Mouse (Mus musculus): ENCODE results near the gene Gm49358. TPM values are rescaled to one million over a fixed set of nuclear protein-coding genes. Genes with fewer than 3 reads are reported as not detected.

Gm49358 gene
- polyA plus RNA-seq, 1 experiment, result not detected

- no peak for TF ChIP-seq CTCF (IDR thresholded peaks at IDR 0.05; ENCODE audit: extremely low read depth, insufficient read depth, insufficient read length, insufficient replicate concordance)
- TF ChIP-seq POLR2A (IDR thresholded peaks at IDR 0.05; ENCODE audit: low read depth, low read length), result no peak
- 88% methylated on average over 6 of the region's 6 CpGs for WGBS
- DNase-seq (ENCODE audit: low read depth in 1 of 2, low spot score in 2 of 2), result no peak
- H3K4me1 ChIP-seq (ENCODE audit: control insufficient read depth, insufficient read depth, insufficient read length), result no peaks in the 10 kb centered on the region
- H3K4me3 ChIP-seq (ENCODE audit: extremely low read depth, insufficient read depth, insufficient read length), result no peak overlapping the region
- no peaks in the 10 kb centered on the region for H3K27me3 ChIP-seq (ENCODE audit: control insufficient read depth, insufficient read depth, low read length)
- H3K36me3 ChIP-seq (ENCODE audit: control insufficient read depth, insufficient read depth, low read length), result no peaks in the 10 kb centered on the region
- no peak overlapping the region for H3K27ac ChIP-seq (ENCODE audit: insufficient read depth, low read length)
Measured at GRCm38 (mm10) chr10:86852160-86852559, 88.4 kb downstream of the Gm49358 start.

- Histone ChIP-seq H3K36me3 (ENCODE audit: control insufficient read depth, insufficient read depth, low read length) (no peaks in the 10 kb centered on the region), H3K4me1 (ENCODE audit: control insufficient read depth, insufficient read depth, insufficient read length) (no peaks in the 10 kb centered on the region), H3K27ac (ENCODE audit: insufficient read depth, low read length) (no peak overlapping the region), H3K4me3 (ENCODE audit: extremely low read depth, insufficient read depth, insufficient read length) (no peak overlapping the region), H3K27me3 (ENCODE audit: control insufficient read depth, insufficient read depth, low read length) (no peaks in the 10 kb centered on the region)
- 88% methylated on average over 3 of the region's 3 CpGs for WGBS
- no peak for DNase-seq (ENCODE audit: low read depth in 1 of 2, low spot score in 2 of 2)
- no peak for TF ChIP-seq POLR2A (IDR thresholded peaks at IDR 0.05; ENCODE audit: low read depth, low read length)
- TF ChIP-seq CTCF (IDR thresholded peaks at IDR 0.05; ENCODE audit: extremely low read depth, insufficient read depth, insufficient read length, insufficient replicate concordance), result no peak
Measured at GRCm38 (mm10) chr10:86853433-86853832, 89.7 kb downstream of the Gm49358 start.

DNA sequence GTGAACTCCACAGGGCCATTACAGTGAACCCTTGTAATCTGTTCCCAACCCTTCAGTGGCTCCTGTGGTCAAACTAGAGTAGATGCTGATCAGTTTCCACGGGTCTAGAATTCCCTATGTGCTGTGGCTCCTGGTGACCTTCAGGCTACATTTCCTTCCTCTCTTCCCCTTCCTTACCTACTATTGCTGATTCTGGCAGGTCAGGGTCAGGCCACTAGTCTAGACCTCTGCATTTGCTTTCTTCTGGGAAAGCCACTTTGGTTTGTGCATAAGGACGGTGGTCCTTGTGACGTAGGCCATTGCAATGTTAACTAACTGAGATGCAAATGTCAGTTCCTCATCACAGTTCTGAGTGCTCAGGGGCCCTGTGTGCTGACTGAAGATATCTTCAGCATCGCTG, 96.6 kb downstream of the Gm49358 start:
- 75% methylated on average over 4 of the region's 4 CpGs for WGBS
- H3K36me3 ChIP-seq (ENCODE audit: control insufficient read depth, insufficient read depth, low read length), result no peaks in the 10 kb centered on the region
- no peak overlapping the region for H3K4me3 ChIP-seq (ENCODE audit: extremely low read depth, insufficient read depth, insufficient read length)
- H3K27ac ChIP-seq (ENCODE audit: insufficient read depth, low read length), result no peak overlapping the region
- TF ChIP-seq CTCF (IDR thresholded peaks at IDR 0.05; ENCODE audit: extremely low read depth, insufficient read depth, insufficient read length, insufficient replicate concordance), result no peak
- no peak for TF ChIP-seq POLR2A (IDR thresholded peaks at IDR 0.05; ENCODE audit: low read depth, low read length)
- H3K27me3 ChIP-seq (ENCODE audit: control insufficient read depth, insufficient read depth, low read length), result no peaks in the 10 kb centered on the region
- no peaks in the 10 kb centered on the region for H3K4me1 ChIP-seq (ENCODE audit: control insufficient read depth, insufficient read depth, insufficient read length)
- DNase-seq (ENCODE audit: low read depth in 1 of 2, low spot score in 2 of 2), result no peak

- TF ChIP-seq CTCF (IDR thresholded peaks at IDR 0.05; ENCODE audit: extremely low read depth, insufficient read depth, insufficient read length, insufficient replicate concordance), result no peak
- no peak for TF ChIP-seq POLR2A (IDR thresholded peaks at IDR 0.05; ENCODE audit: low read depth, low read length)
- 87% methylated on average over 6 of the region's 6 CpGs for whole genome bisulfite sequencing
- Histone ChIP-seq H3K36me3 (ENCODE audit: control insufficient read depth, insufficient read depth, low read length) (no peaks in the 10 kb centered on the region), H3K4me3 (ENCODE audit: extremely low read depth, insufficient read depth, insufficient read length) (no peak overlapping the region), H3K27ac (ENCODE audit: insufficient read depth, low read length) (no peak overlapping the region), H3K4me1 (ENCODE audit: control insufficient read depth, insufficient read depth, insufficient read length) (no peaks in the 10 kb centered on the region), H3K27me3 (ENCODE audit: control insufficient read depth, insufficient read depth, low read length) (no peaks in the 10 kb centered on the region)
- no peak for DNase-seq (ENCODE audit: low read depth in 1 of 2, low spot score in 2 of 2)
Measured at GRCm38 (mm10) chr10:86862496-86862895, 98.7 kb downstream of the Gm49358 start.

DNA sequence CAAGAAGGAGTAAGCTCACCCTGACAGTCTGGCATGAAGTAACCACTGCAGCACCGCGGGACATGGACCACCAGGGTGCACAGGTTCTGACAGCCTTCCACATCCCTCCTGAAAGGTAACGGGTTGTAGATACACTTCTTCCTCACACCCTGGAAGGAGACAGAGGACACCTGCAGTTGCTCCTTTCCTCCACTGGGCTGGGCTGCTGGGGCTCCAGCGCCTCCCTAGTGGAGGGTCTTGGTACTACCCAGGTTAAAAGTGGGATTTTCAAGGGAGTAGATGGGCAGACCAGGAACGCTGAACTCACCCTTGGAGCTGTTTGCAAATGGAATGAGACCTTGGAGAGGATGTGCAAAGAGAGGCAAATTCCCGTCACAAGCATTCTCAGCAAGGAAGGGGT, 99.7 kb downstream of the Gm49358 start:
- DNase-seq (ENCODE audit: low read depth in 1 of 2, low spot score in 2 of 2), result no peak
- Histone ChIP-seq H3K36me3 (ENCODE audit: control insufficient read depth, insufficient read depth, low read length) (no peaks in the 10 kb centered on the region), H3K4me1 (ENCODE audit: control insufficient read depth, insufficient read depth, insufficient read length) (no peaks in the 10 kb centered on the region), H3K27me3 (ENCODE audit: control insufficient read depth, insufficient read depth, low read length) (no peaks in the 10 kb centered on the region), H3K4me3 (ENCODE audit: extremely low read depth, insufficient read depth, insufficient read length) (no peak overlapping the region), H3K27ac (ENCODE audit: insufficient read depth, low read length) (no peak overlapping the region)
- WGBS, result 93% methylated on average over 6 of the region's 6 CpGs
- TF ChIP-seq POLR2A (IDR thresholded peaks at IDR 0.05; ENCODE audit: low read depth, low read length) (no peak), CTCF (IDR thresholded peaks at IDR 0.05; ENCODE audit: extremely low read depth, insufficient read depth, insufficient read length, insufficient replicate concordance) (no peak)

DNA sequence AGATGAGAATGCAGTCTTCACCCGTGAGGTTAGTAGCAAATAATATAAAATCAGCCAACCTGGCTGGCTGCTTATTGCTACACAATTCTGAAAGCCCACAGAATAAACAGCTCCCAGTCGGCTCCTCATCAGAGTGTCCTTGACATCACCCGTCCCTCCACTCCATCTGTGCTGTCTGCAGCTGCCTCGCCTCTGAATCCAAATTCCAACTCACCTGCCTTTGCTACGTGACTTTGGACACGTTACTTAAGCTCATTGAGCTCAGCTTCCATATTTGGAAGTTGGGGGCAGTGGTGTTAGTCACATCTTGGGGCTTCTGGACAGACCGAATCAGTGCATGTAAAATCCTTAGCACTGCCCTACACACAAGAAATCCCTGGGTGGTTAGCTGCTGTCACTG, 108.3 kb downstream of the Gm49358 start:
- Histone ChIP-seq H3K27ac (ENCODE audit: insufficient read depth, low read length) (no peak overlapping the region), H3K36me3 (ENCODE audit: control insufficient read depth, insufficient read depth, low read length) (no peaks in the 10 kb centered on the region), H3K4me1 (ENCODE audit: control insufficient read depth, insufficient read depth, insufficient read length) (no peaks in the 10 kb centered on the region), H3K27me3 (ENCODE audit: control insufficient read depth, insufficient read depth, low read length) (no peaks in the 10 kb centered on the region), H3K4me3 (ENCODE audit: extremely low read depth, insufficient read depth, insufficient read length) (no peak overlapping the region)
- no peak for DNase-seq (ENCODE audit: low read depth in 1 of 2, low spot score in 2 of 2)
- WGBS, result 87% methylated on average over 7 of the region's 7 CpGs
- TF ChIP-seq CTCF (IDR thresholded peaks at IDR 0.05; ENCODE audit: extremely low read depth, insufficient read depth, insufficient read length, insufficient replicate concordance) (no peak), POLR2A (IDR thresholded peaks at IDR 0.05; ENCODE audit: low read depth, low read length) (no peak)

DNA sequence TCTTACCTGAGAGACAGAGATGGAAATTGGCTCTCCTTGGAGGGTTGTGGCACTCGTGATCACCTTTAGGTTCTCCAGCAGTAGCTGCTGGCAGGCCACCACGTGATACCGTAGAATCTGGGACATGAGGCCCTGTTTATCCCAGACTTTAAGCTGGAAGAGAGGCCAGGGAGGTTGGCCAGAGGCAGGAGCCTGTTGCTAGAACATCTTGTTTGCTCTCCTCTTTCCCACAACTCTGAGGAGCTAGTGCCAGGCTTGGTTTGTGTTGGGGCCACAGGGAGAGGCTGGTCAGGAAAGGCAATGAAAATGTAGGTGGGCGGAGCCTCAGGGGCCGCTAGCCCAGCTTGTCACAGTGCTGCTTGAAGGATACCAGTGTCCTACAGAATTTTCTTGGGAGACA, 108.8 kb downstream of the Gm49358 start:
- WGBS, result 78% methylated on average over 5 of the region's 5 CpGs
- Histone ChIP-seq H3K4me3 (ENCODE audit: extremely low read depth, insufficient read depth, insufficient read length) (no peak overlapping the region), H3K4me1 (ENCODE audit: control insufficient read depth, insufficient read depth, insufficient read length) (no peaks in the 10 kb centered on the region), H3K36me3 (ENCODE audit: control insufficient read depth, insufficient read depth, low read length) (no peaks in the 10 kb centered on the region), H3K27me3 (ENCODE audit: control insufficient read depth, insufficient read depth, low read length) (no peaks in the 10 kb centered on the region), H3K27ac (ENCODE audit: insufficient read depth, low read length) (no peak overlapping the region)
- DNase-seq (ENCODE audit: low read depth in 1 of 2, low spot score in 2 of 2), result no peak
- TF ChIP-seq CTCF (IDR thresholded peaks at IDR 0.05; ENCODE audit: extremely low read depth, insufficient read depth, insufficient read length, insufficient replicate concordance) (no peak), POLR2A (IDR thresholded peaks at IDR 0.05; ENCODE audit: low read depth, low read length) (no peak)
